Mouse (Mus musculus) intestine, embryonic 16.5 days (tissue): ENCODE measurements around the gene Zfp950. TPM values are rescaled to one million over a fixed set of nuclear protein-coding genes. Genes with fewer than 3 reads are reported as not detected.
A peak's percentile ranks its signal among the peaks of the same experiment; 100 is the strongest.

ENCODE experiments used
- ATAC-seq: fragments of 200-750 bp; cut with Nextera tagmentation; 2 replicates; pipeline ENCODE4 v1.8.0; 2017; ENCODE audit warnings: moderate TSS enrichment, moderate library complexity
- H3K27ac ChIP-seq: fragments of 300-500 bp; sonication (generic); 2 replicates; pipeline ENCODE4 v1.5.1; 2014; ENCODE audit warnings: mild to moderate bottlenecking, low read length
- H3K27me3 ChIP-seq: fragments of 300-500 bp; sonication (generic); replicated peaks from 2 replicates; pipeline ENCODE4 v1.6.1; 2014; ENCODE audit warnings: low read length, control low read depth, mixed read lengths; ENCODE audit not compliant: control insufficient read depth, insufficient read depth
- H3K36me3 ChIP-seq: fragments of 300-500 bp; sonication (generic); 2 replicates; pipeline ENCODE4 v1.6.1; 2014; ENCODE audit warnings: low read length, control low read depth; ENCODE audit not compliant: control insufficient read depth, insufficient read depth
- H3K4me1 ChIP-seq: fragments of 300-500 bp; sonication (generic); 2 replicates; pipeline ENCODE4 v1.6.1; 2014; ENCODE audit warnings: low read length, control low read depth, mixed read lengths; ENCODE audit not compliant: control insufficient read depth, insufficient read depth
- H3K4me2 ChIP-seq: fragments of 300-500 bp; sonication (generic); 2 replicates; pipeline ENCODE4 v1.6.1; 2014; ENCODE audit warnings: low read depth, low read length, control low read depth
- H3K4me3 ChIP-seq: fragments of 300-500 bp; sonication (generic); 2 replicates; pipeline ENCODE4 v1.5.1; 2014; ENCODE audit warnings: mild to moderate bottlenecking, low read length
- H3K9ac ChIP-seq: fragments of 300-500 bp; sonication (generic); 2 replicates; pipeline ENCODE4 v1.6.1; 2014; ENCODE audit warnings: low read depth, low read length
- H3K9me3 ChIP-seq: fragments of 300-500 bp; sonication (generic); 2 replicates; pipeline ENCODE4 v1.6.1; 2016; ENCODE audit warnings: low read length, control low read depth; ENCODE audit not compliant: control insufficient read depth
- WGBS: fragments of 180-500 bp; shearing (Covaris S2); extraction: QIAGEN DNeasy Blood & Tissue Kit; methylation state at CpG from one replicate; pipeline ENCODE4 v1.1.7; 2014; 5-methylcytosine and 5-hydroxymethylcytosine counted together
- polyA plus RNA-seq: library from polyadenylated mRNA; unstranded; fragments of >200 nt; fragmentation: Nextera tagmentation; extraction: Ambion mirVana; gene quantifications from 2 replicates; pipeline ENCODE4 v1.2.1, GENCODE M21; 2015

Zfp950 gene
- polyA plus RNA-seq, 1 experiment from 2014 or later = 34.2 TPM

DNA sequence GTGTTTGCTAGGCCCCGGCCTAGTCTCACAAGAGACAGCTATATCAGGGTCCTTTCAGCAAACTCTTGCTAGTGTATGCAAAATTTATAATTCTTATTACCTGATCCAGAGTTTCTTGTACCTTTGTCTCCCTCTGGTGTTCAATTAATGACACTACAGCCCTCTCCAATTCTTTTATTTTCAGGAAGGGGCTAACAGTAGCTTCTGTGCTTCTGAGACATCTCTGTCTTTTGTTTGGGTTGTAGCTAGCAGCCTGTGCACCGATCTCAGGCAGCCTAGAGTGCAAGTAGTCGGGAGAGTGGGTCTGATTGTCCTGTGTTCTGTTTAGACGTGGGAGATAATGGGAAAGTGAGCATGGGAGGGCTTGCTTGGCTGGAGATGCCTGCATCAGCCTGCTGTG is 42.9 kb downstream of the Zfp950 start:
- no peaks in the 10 kb centered on the region for H3K4me1 ChIP-seq
- no peak overlapping the region for H3K4me3 ChIP-seq
- no peaks in the 10 kb centered on the region for H3K9me3 ChIP-seq
- no peak overlapping the region for H3K27ac ChIP-seq
- WGBS = 20% methylated on average over 4 of the region's 4 CpGs
- ATAC-seq = no peak
- no peak overlapping the region for H3K4me2 ChIP-seq
- no peaks in the 10 kb centered on the region for H3K36me3 ChIP-seq
- no peaks in the 10 kb centered on the region for H3K27me3 ChIP-seq
- no peak overlapping the region for H3K9ac ChIP-seq

DNA sequence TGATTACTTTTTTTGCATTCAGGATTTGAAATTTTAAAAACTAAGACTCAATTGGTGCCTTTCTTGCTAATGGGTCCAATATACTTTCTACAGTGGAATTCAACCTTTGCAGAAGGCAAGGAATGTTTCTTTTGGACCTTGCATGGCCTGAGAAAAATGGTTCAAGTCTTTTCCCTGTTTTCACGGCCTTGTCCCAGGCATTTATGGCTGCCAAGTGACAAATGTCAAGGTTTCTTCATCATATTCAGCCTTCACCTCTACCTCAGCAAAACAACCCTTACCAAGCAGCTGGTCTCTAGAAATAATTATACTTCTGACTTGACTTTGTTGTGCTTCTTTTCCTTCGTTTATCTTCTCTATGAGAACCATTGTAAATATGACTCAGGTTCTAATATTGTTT is 43.9 kb downstream of the Zfp950 start:
- Histone ChIP-seq H3K4me1 (no peaks in the 10 kb centered on the region), H3K4me2 (no peak overlapping the region), H3K27ac (no peak overlapping the region), H3K36me3 (no peaks in the 10 kb centered on the region), H3K4me3 (no peak overlapping the region), H3K27me3 (no peaks in the 10 kb centered on the region), H3K9me3 (no peaks in the 10 kb centered on the region), H3K9ac (no peak overlapping the region)
- no peak for ATAC-seq
- 82% methylated on average over 2 of the region's 2 CpGs for WGBS

DNA sequence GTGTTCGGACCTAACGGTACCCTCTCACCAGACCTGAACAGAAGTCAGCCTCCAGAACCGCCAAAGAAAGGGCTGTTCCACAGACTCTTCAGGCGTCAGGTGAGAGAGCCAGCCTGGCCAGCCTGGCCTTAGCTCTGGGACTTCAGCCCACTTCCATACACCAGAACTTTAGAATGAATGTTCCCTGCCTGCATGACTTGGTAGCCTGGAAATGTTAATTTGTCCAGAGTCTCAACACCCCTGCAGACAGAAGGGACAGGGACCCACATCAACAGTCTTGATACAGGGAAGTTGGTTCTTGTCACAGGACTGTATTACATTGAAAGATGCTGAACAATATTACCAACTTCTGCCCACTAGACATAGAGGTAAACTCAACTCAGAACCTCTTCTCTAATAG is 50.1 kb downstream of the Zfp950 start:
- no peak overlapping the region for H3K27ac ChIP-seq
- WGBS = 89% methylated on average over 4 of the region's 4 CpGs

DNA sequence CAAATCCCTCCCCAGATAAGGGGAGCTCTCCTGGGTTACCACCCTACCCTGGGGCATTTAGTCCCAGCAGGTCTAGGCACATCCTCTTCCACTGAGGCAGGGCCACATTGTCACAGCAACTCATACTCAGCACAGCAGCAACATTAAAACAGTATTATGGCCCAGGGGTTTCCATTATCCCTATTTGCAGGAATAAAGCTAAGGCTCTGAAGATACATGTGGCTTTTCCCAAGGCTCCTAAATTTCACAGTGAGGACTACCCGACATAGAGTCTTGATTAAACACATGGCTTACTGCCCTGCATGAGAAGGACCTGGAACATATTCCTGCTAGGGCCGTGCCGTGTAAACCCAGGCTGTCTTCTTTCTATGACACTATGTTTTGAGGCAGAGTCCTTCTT is 51.6 kb downstream of the Zfp950 start:
- no peaks in the 10 kb centered on the region for H3K9me3 ChIP-seq
- H3K9ac ChIP-seq = no peak overlapping the region
- no peak overlapping the region for H3K4me2 ChIP-seq
- H3K27ac ChIP-seq = no peak overlapping the region
- H3K36me3 ChIP-seq = no peaks in the 10 kb centered on the region
- no peaks in the 10 kb centered on the region for H3K27me3 ChIP-seq
- no peak overlapping the region for H3K4me3 ChIP-seq
- ATAC-seq = no peak
- H3K4me1 ChIP-seq = no peaks in the 10 kb centered on the region
- WGBS = 89% methylated on average over 3 of the region's 3 CpGs

More for the DNA sequence above, 50.1 kb downstream of the Zfp950 start:
- no peaks in the 10 kb centered on the region for H3K4me1 ChIP-seq
- H3K4me3 ChIP-seq = no peak overlapping the region
- no peak overlapping the region for H3K9ac ChIP-seq
- no peaks in the 10 kb centered on the region for H3K27me3 ChIP-seq
- H3K36me3 ChIP-seq = no peaks in the 10 kb centered on the region
- H3K9me3 ChIP-seq = no peaks in the 10 kb centered on the region
- no peak for ATAC-seq
- no peak overlapping the region for H3K4me2 ChIP-seq

DNA sequence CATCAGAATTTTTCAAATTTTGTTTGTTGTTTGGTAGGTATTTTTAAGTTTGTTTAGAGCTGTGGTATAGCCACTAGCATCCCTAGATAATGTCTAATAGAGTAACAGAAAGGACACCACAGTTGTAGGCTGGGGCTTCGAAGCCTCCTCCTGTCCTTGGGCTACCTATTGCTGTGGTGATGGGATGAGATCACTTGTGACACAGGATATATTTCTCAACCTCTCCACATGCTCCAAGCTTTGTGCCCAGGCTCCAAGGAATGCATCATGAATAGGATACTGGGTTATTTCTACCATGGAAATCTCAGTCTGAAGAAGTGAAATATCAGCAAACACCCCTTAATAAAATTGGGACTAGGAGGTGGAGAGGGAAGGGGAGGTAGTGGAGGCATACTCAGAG is 52.9 kb downstream of the Zfp950 start:
- Histone ChIP-seq H3K27ac (no peak overlapping the region), H3K4me1 (no peaks in the 10 kb centered on the region), H3K36me3 (no peaks in the 10 kb centered on the region), H3K4me2 (no peak overlapping the region), H3K27me3 (no peaks in the 10 kb centered on the region), H3K9ac (no peak overlapping the region), H3K9me3 (no peaks in the 10 kb centered on the region), H3K4me3 (no peak overlapping the region)
- ATAC-seq = no peak
- WGBS = 92% methylated on average over 1 of the region's 1 CpGs

DNA sequence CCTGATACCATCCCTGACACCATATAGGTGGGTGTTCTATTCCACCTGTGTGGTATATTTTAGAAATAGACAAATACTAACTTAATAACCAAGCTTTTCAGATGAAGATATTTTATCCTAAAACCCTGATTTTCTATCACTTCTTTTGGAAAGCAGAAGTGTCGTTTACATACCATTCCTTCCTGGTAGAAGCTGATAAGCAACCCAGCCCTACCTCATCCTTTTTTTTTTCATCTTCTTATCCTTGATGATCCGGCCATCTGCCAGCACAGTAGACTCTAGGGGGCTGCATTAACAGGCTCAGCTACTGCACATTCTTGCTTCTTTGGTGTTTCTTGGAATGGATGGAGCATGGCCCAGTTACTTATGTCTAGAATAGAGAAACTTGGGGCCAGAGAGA is 55.4 kb downstream of the Zfp950 start:
- Histone ChIP-seq H3K27me3 (no peaks in the 10 kb centered on the region), H3K4me1 (no peaks in the 10 kb centered on the region), H3K9me3 (no peaks in the 10 kb centered on the region), H3K9ac (no peak overlapping the region), H3K36me3 (no peaks in the 10 kb centered on the region), H3K4me3 (no peak overlapping the region), H3K27ac (no peak overlapping the region), H3K4me2 (no peak overlapping the region)
- 71% methylated on average over 2 of the region's 2 CpGs for WGBS
- ATAC-seq = no peak

DNA sequence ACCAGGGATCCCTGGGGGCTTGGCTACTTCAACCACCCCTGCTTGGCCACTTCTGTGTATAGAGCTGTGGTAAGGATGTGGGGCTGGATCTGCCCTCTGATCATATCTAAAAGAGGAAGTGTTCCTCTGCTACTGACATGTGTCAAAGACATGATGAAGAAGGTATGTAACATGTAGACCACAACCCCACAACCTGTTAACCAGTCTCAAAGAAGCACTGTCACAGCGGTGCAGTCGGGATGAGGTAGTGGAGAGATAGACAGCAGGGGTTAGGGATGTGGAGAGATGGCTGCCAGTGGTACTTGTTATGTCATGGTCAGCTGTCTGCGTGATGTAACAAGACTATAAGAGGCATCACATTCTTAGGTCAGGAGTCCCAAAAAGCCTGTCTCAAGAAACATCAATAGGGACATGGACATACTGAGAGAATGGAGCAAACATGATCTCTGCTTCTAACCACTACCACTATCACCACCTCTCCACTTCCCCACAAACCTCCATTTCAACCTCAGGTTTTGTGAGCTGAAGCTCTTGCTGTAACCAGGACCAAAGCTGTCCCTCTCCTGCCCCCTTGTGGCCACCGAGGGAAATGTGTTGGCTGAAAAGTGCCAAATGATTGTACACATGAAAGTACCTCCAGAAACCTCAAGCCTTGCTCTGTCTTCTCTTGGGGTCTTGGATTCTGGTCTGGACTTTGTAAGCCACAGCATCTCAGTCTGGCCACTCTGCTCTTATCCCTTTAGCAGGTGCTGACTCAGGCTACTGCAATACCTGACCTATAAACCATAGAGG is 56.3 kb downstream of the Zfp950 start:
- Histone ChIP-seq H3K27me3 (no peaks in the 10 kb centered on the region), H3K9me3 (no peaks in the 10 kb centered on the region), H3K4me3 (no peak overlapping the region), H3K4me1 (no peaks in the 10 kb centered on the region), H3K27ac (no peak overlapping the region), H3K4me2 (no peak overlapping the region), H3K36me3 (no peaks in the 10 kb centered on the region), H3K9ac (no peak overlapping the region)
- ATAC-seq = peak; percentile 48; the same call in 1 of the 2 replicates
- 49% methylated on average over 4 of the region's 4 CpGs for WGBS

DNA sequence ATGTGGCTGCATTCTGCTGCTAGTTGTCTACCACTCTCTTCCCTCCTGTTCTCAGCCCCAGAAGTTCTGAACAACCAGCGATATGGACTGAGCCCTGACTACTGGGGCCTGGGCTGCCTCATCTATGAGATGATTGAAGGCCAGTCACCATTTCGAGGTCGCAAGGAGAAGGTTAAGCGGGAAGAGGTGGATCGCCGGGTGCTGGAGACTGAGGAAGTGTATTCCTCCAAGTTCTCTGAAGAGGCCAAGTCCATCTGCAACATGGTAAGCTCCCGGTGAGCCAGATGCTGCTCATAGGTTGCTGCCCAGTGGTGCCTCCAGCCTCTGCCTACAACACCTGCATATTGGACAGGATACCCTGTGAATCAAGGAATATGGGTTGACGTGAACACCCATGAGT is 57.6 kb downstream of the Zfp950 start:
- WGBS = 90% methylated on average over 8 of the region's 8 CpGs
- Histone ChIP-seq H3K4me2 (no peak overlapping the region), H3K4me1 (no peaks in the 10 kb centered on the region), H3K9ac (no peak overlapping the region), H3K27me3 (no peaks in the 10 kb centered on the region), H3K36me3 (no peaks in the 10 kb centered on the region), H3K4me3 (no peak overlapping the region), H3K27ac (no peak overlapping the region), H3K9me3 (no peaks in the 10 kb centered on the region)
- no peak for ATAC-seq

DNA sequence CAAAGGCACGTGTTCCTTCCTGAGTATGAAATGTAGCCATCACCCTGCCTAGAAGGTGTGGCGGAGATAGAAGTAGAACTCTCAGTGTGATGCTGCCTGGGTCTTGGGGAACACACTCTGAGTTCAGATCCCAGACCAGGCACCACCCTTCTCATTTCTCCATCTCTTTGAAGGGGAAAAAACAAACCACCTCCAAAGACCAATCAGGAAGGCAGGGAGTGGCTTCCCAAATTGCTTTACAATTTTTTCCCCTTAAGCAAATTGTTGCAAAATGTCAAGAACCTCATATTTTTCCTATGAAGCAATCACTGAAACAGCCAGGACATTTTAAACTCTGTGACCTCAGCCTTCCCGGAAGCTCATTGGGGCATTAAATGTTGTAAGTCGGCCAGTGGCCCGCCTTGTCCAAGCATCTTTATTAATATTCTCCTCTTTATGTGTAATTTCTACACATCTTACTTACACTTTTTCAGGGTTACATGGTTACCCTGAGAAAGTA is 60.3 kb downstream of the Zfp950 start:
- 89% methylated on average over 5 of the region's 5 CpGs for WGBS
- no peak overlapping the region for H3K27ac ChIP-seq

DNA sequence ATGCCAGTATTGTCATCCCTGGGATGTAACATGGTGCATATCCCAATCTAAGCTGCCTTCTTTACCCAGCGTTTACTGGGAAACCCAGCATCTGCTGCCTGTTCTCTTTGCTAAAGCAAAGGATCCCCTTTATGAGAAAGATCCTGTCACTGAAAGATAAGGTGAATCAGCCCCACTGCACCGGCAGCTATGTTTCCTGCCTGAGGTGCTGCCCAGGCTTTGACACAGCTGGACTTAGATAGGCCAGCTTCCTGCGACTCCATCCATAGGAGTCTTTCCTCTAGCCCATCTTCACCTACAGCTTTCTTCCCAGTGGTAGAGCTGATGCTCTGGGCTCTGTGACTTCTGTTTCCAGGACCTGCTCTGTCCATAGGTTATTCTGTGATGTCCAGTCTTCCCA is 62.0 kb downstream of the Zfp950 start:
- no peak overlapping the region for H3K4me3 ChIP-seq
- no peaks in the 10 kb centered on the region for H3K4me1 ChIP-seq
- H3K4me2 ChIP-seq = no peak overlapping the region
- ATAC-seq = no peak
- H3K36me3 ChIP-seq = no peaks in the 10 kb centered on the region
- H3K9ac ChIP-seq = no peak overlapping the region
- H3K9me3 ChIP-seq = no peaks in the 10 kb centered on the region
- H3K27ac ChIP-seq = no peak overlapping the region
- H3K27me3 ChIP-seq = no peaks in the 10 kb centered on the region
- WGBS = 86% methylated on average over 3 of the region's 3 CpGs

More for the DNA sequence above, 60.3 kb downstream of the Zfp950 start:
- Histone ChIP-seq H3K4me1 (no peaks in the 10 kb centered on the region), H3K36me3 (no peaks in the 10 kb centered on the region), H3K4me2 (no peak overlapping the region), H3K9ac (no peak overlapping the region), H3K9me3 (no peaks in the 10 kb centered on the region), H3K27me3 (no peaks in the 10 kb centered on the region), H3K4me3 (no peak overlapping the region)
- ATAC-seq = no peak
